Mouse (Mus musculus) bone marrow macrophage, adult 2 months (primary cell): ENCODE measurements around the gene Pdcd10.

Experiments used
- CTCF ChIP-seq: IDR thresholded peaks from 2 replicates; pipeline ENCODE4 v1.5.1; 2012; ENCODE audit warnings: low read depth, mild to moderate bottlenecking, low read length, moderate library complexity
- POLR2A ChIP-seq: IDR thresholded peaks from 2 replicates; pipeline ENCODE4 v1.6.1; 2012; ENCODE audit warnings: mild to moderate bottlenecking, low read depth, low read length, borderline replicate concordance

DNA sequence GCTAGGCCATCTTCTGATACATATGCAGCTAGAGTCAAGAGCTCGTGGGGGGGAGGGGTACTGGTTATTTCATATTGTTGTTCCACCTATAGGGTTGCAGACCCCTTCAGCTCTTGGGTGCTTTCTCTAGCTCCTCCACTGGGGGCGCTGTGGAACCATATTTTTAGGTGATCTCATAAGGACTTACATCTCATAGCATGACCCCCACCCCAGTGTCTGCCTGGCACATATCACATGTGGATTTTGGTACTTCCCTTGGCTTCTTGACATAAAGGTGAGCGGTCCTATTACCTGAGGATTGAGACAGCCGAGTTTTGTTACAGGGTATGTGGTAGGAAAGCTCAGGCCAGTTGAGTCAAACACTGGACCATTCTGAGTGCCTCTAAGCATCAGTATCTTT lies 22.7 kb upstream of the Pdcd10 start:
- no peak for TF ChIP-seq POLR2A
- TF ChIP-seq CTCF: no peak; the same call in 1 of the 2 replicates
